8 mouse cellular contexts compared by ENCODE assay signal in genomic region chr3:89715207-89715966, GRCm38 (mm10). TPM values are rescaled to one million over a fixed set of nuclear protein-coding genes. Genes with fewer than 3 reads are reported as not detected.
DNase-seq lines count a peak whose midpoint lies in the region; ATAC-seq and TF ChIP-seq lines count a peak whose summit lies in the region.

No protein-coding gene starts in this region.

- H3K9me3 ChIP-seq in heart, postnatal 0 days (replicated peaks; ENCODE audit: control insufficient read depth, low read length), result no peaks in the 10 kb centered on the region
- no peaks in the 10 kb centered on the region for H3K9me3 ChIP-seq in stomach, embryonic 15.5 days

- peak; percentile 39; the same call in 1 of the 2 replicates for ATAC-seq in erythroid progenitor cell, adult 5-6 weeks (replicated peaks; ENCODE audit: low FRiP score, poor library complexity, severe bottlenecking)
- peak; percentile 67 for ATAC-seq in heart, postnatal 0 days (ENCODE audit: insufficient read depth, low read depth)
- peak; percentile 38; the same call in 1 of the 2 replicates for ATAC-seq in megakaryocyte, adult 5-6 weeks (ENCODE audit: poor library complexity, severe bottlenecking)
- ATAC-seq in stomach, embryonic 15.5 days (ENCODE audit: insufficient read depth, low FRiP score, low read depth), result peak; percentile 63; the same call in 1 of the 2 replicates

- H3K4me3 ChIP-seq in bone marrow macrophage, adult 2 months (ENCODE audit: insufficient read depth, low read length), result peak overlapping the region; percentile 94
- H3K4me3 ChIP-seq in heart, postnatal 0 days (ENCODE audit: low read depth, low read length), result peak overlapping the region; percentile 95
- peak overlapping the region; percentile 89 for H3K4me3 ChIP-seq in stomach, embryonic 15.5 days (replicated peaks)

- TF ChIP-seq POLR2A in bone marrow macrophage, adult 2 months (IDR thresholded peaks at IDR 0.05; ENCODE audit: borderline replicate concordance, low read depth, low read length), result no peak

- no peaks in the 10 kb centered on the region for H3K36me3 ChIP-seq in heart, postnatal 0 days (replicated peaks; ENCODE audit: control insufficient read depth, insufficient read depth, low read length)
- H3K36me3 ChIP-seq in stomach, embryonic 15.5 days, result no peaks in the 10 kb centered on the region

- H3K27ac ChIP-seq in bone marrow macrophage, adult 2 months (ENCODE audit: insufficient read depth, low read depth, low read length), result no peak overlapping the region
- H3K27ac ChIP-seq in heart, postnatal 0 days (ENCODE audit: low read depth), result peak overlapping the region; percentile 76
- peak overlapping the region; percentile 17; the same call in 1 of the 2 replicates for H3K27ac ChIP-seq in stomach, embryonic 15.5 days

- no peaks in the 10 kb centered on the region for H3K27me3 ChIP-seq in heart, postnatal 0 days (ENCODE audit: control insufficient read depth, insufficient read depth, low read length)
- no peaks in the 10 kb centered on the region for H3K27me3 ChIP-seq in stomach, embryonic 15.5 days (replicated peaks)

- H3K4me1 ChIP-seq in bone marrow macrophage, adult 2 months (ENCODE audit: control insufficient read depth, insufficient read depth, low read length), result peaks cover 15% of the 10 kb centered on the region
- peaks cover 9% of the 10 kb centered on the region for H3K4me1 ChIP-seq in heart, postnatal 0 days (ENCODE audit: control insufficient read depth, insufficient read depth)
- no peaks in the 10 kb centered on the region for H3K4me1 ChIP-seq in stomach, embryonic 15.5 days

- no peak for TF ChIP-seq EP300 in heart, postnatal 0 days (IDR thresholded peaks at IDR 0.05; ENCODE audit: low read depth)

- peak overlapping the region; percentile 95 for H3K4me2 ChIP-seq in heart, postnatal 0 days (ENCODE audit: low read depth, low read length)
- peak overlapping the region; percentile 92 for H3K4me2 ChIP-seq in stomach, embryonic 15.5 days

- DNase-seq in layer of hippocampus, adult 9-11 months, result peak; percentile 29
- DNase-seq in layer of hippocampus, postnatal 36 days, result no peak
- peak; percentile 30 for DNase-seq in heart, postnatal 0 days (ENCODE audit: low spot score)
- peak; percentile 32 to 80 for DNase-seq in left cerebral cortex, postnatal 10 days (ENCODE audit: extremely low spot score in 1 of 2, low spot score in 2 of 2)

- TF ChIP-seq CTCF in bone marrow macrophage, adult 2 months (IDR thresholded peaks at IDR 0.05; ENCODE audit: low read depth, low read length), result no peak
- no peak for TF ChIP-seq CTCF in heart, postnatal 0 days (IDR thresholded peaks at IDR 0.05; ENCODE audit: low read depth)

- 2% methylated on average over 57 of the region's 59 CpGs for WGBS in heart, postnatal 0 days
- 2% methylated on average over 54 of the region's 59 CpGs for WGBS in stomach, embryonic 15.5 days

- intact Hi-C loops in left cerebral cortex, postnatal 10 days (cut with DNase I), result loop anchor here (10.0 kb wide), 1 partner anchor 139 kb away; no protein-coding TSS in a partner anchor

- peak overlapping the region; percentile 87 for H3K9ac ChIP-seq in heart, postnatal 0 days (replicated peaks; ENCODE audit: low read depth, low read length)
- peak overlapping the region; percentile 68 for H3K9ac ChIP-seq in stomach, embryonic 15.5 days

RNA-seq across cellular contexts. Expression of gene Adar, which starts 0.6 kb away (rescaled TPM):
- 100 to 1,000 TPM; 119 to 122 TPM for total RNA-seq in layer of hippocampus, postnatal 36 days (2021)
- 57.9 and 61.1 TPM in 2 replicates for polyA plus RNA-seq in bone marrow macrophage, adult 2 months (2012; ENCODE audit: insufficient read depth, insufficient read length, missing spikeins)
- total RNA-seq in erythroid progenitor cell, adult 5-6 weeks (2015; ENCODE audit: low replicate concordance), result 36.0 and 68.1 TPM in 2 replicates
- total RNA-seq in erythroid progenitor cell, adult 5-6 weeks (2017; ENCODE audit: low replicate concordance), result 63.2 and 84.3 TPM in 2 replicates
- total RNA-seq in heart, postnatal 0 days (2014; rRNA removed; ENCODE audit: low replicate concordance), result 19.2 and 36.7 TPM in 2 replicates
- 3.8 and 4.4 TPM in 2 replicates for polyA plus RNA-seq in heart, postnatal 0 days (2015; fragmentation: Nextera tagmentation; extraction: Ambion mirVana)
- 100 to 1,000 TPM in 1 of 2 experiments, 10 to 100 TPM in 1; 95.8 to 113 TPM for total RNA-seq in left cerebral cortex, postnatal 10 days (2021)
- 34.9 and 36.0 TPM in 2 replicates for total RNA-seq in megakaryocyte, adult 5-6 weeks (2015)
- total RNA-seq in megakaryocyte, adult 5-6 weeks (2017), result 38.5 and 42.2 TPM in 2 replicates
- 10.3 and 13.3 TPM in 2 replicates for polyA plus RNA-seq in stomach, embryonic 15.5 days (2015; fragmentation: Nextera tagmentation; extraction: Ambion mirVana)

RNA-seq across cellular contexts. Expression of gene Chrnb2, which starts 49.0 kb away (rescaled TPM):
- 10 to 100 TPM; 29.6 to 30.2 TPM for total RNA-seq in layer of hippocampus, postnatal 36 days (2021)
- polyA plus RNA-seq in bone marrow macrophage, adult 2 months (2012; ENCODE audit: insufficient read depth, insufficient read length, missing spikeins), result 0.41 and 0.52 TPM in 2 replicates
- not detected in 2 replicates for total RNA-seq in erythroid progenitor cell, adult 5-6 weeks (2015; ENCODE audit: low replicate concordance)
- total RNA-seq in erythroid progenitor cell, adult 5-6 weeks (2017; ENCODE audit: low replicate concordance), result 0.13 and 0.23 TPM in 2 replicates
- total RNA-seq in heart, postnatal 0 days (2014; rRNA removed; ENCODE audit: low replicate concordance), result 0.11 and 0.15 TPM in 2 replicates
- polyA plus RNA-seq in heart, postnatal 0 days (2015; fragmentation: Nextera tagmentation; extraction: Ambion mirVana), result 0.11 and 0.20 TPM in 2 replicates
- 10 to 100 TPM; 26.0 to 26.9 TPM for total RNA-seq in left cerebral cortex, postnatal 10 days (2021)
- 0.21 and 0.91 TPM in 2 replicates for total RNA-seq in megakaryocyte, adult 5-6 weeks (2015)
- 0.49 and 0.51 TPM in 2 replicates for total RNA-seq in megakaryocyte, adult 5-6 weeks (2017)
- 1.4 and 1.6 TPM in 2 replicates for polyA plus RNA-seq in stomach, embryonic 15.5 days (2015; fragmentation: Nextera tagmentation; extraction: Ambion mirVana)

RNA-seq across cellular contexts. Expression of gene Ube2q1, which starts 58.0 kb away (rescaled TPM):
- total RNA-seq in layer of hippocampus, postnatal 36 days (2021), result 10 to 100 TPM; 92.1 to 96.4 TPM
- polyA plus RNA-seq in bone marrow macrophage, adult 2 months (2012; ENCODE audit: insufficient read depth, insufficient read length, missing spikeins), result 139 and 145 TPM in 2 replicates
- 19.1 and 23.1 TPM in 2 replicates for total RNA-seq in erythroid progenitor cell, adult 5-6 weeks (2015; ENCODE audit: low replicate concordance)
- total RNA-seq in erythroid progenitor cell, adult 5-6 weeks (2017; ENCODE audit: low replicate concordance), result 13.3 and 17.6 TPM in 2 replicates
- total RNA-seq in heart, postnatal 0 days (2014; rRNA removed; ENCODE audit: low replicate concordance), result 36.7 and 80.1 TPM in 2 replicates
- polyA plus RNA-seq in heart, postnatal 0 days (2015; fragmentation: Nextera tagmentation; extraction: Ambion mirVana), result 4.7 and 5.5 TPM in 2 replicates
- 10 to 100 TPM; 76.2 to 79.4 TPM for total RNA-seq in left cerebral cortex, postnatal 10 days (2021)
- total RNA-seq in megakaryocyte, adult 5-6 weeks (2015), result 113 and 119 TPM in 2 replicates
- 133 and 138 TPM in 2 replicates for total RNA-seq in megakaryocyte, adult 5-6 weeks (2017)
- 11.2 and 11.7 TPM in 2 replicates for polyA plus RNA-seq in stomach, embryonic 15.5 days (2015; fragmentation: Nextera tagmentation; extraction: Ambion mirVana)

Comparison
In these comparisons a context has a peak if more than half of its experiments do, and no peak if none do; other contexts are left out.
1. DNase-seq: peak in layer of hippocampus, adult 9-11 months (single experiment), heart, postnatal 0 days (single experiment) and left cerebral cortex, postnatal 10 days (2 of 2); none in layer of hippocampus, postnatal 36 days (0 of 2).
2. RNA of gene Chrnb2, which starts 49.0 kb away (total RNA-seq): 29.6 to 30.2 TPM in layer of hippocampus, postnatal 36 days and 26.0 to 26.9 TPM in left cerebral cortex, postnatal 10 days; 0.21 to 0.91 TPM in megakaryocyte, adult 5-6 weeks, 0.13 to 0.23 TPM in erythroid progenitor cell, adult 5-6 weeks and 0.11 to 0.15 TPM in heart, postnatal 0 days; every median in the first group is over 10 times any median in the second.
3. Peak in every context shown above with its lines, with median percentiles within 50 percentile points of each other: H3K4me3 ChIP-seq and ATAC-seq.